Mouse (Mus musculus) stomach, embryonic 15.5 days (tissue): ENCODE data around the gene Tmem198. TPM values are rescaled to one million over a fixed set of nuclear protein-coding genes. Genes with fewer than 3 reads are reported as not detected.
A peak's percentile ranks its signal among the peaks of the same experiment; 100 is the strongest.

Source experiments
- ATAC-seq: fragments of 200-750 bp; cut with Nextera tagmentation; 2 replicates; pipeline ENCODE4 v1.8.0; 2017; ENCODE audit warnings: low read depth, moderate number of reproducible peaks, moderate TSS enrichment; ENCODE audit not compliant: insufficient read depth, low FRiP score
- H3K27ac ChIP-seq: fragments of 300-500 bp; sonication (generic); 2 replicates; pipeline ENCODE4 v1.5.1; 2015; ENCODE audit warnings: mild to moderate bottlenecking, inconsistent platforms
- H3K27me3 ChIP-seq: fragments of 300-500 bp; sonication (generic); replicated peaks from 2 replicates; pipeline ENCODE4 v1.6.1; 2015; ENCODE audit warnings: inconsistent platforms
- H3K36me3 ChIP-seq: fragments of 300-500 bp; sonication (generic); 2 replicates; pipeline ENCODE4 v1.6.1; 2015; ENCODE audit warnings: inconsistent platforms
- H3K4me1 ChIP-seq: fragments of 300-500 bp; sonication (generic); 2 replicates; pipeline ENCODE4 v1.6.1; 2015; ENCODE audit warnings: inconsistent platforms
- H3K4me2 ChIP-seq: fragments of 300-500 bp; sonication (generic); 2 replicates; pipeline ENCODE4 v1.6.1; 2015; ENCODE audit warnings: mild to moderate bottlenecking, inconsistent platforms
- H3K4me3 ChIP-seq: fragments of 300-500 bp; sonication (generic); replicated peaks from 2 replicates; pipeline ENCODE4 v1.5.1; 2015; ENCODE audit warnings: inconsistent platforms
- H3K9ac ChIP-seq: fragments of 300-500 bp; sonication (generic); 2 replicates; pipeline ENCODE4 v1.6.1; 2015; ENCODE audit warnings: inconsistent platforms
- H3K9me3 ChIP-seq: fragments of 300-500 bp; sonication (generic); 2 replicates; pipeline ENCODE4 v1.6.1; 2016; ENCODE audit warnings: inconsistent platforms
- WGBS: fragments of 180-500 bp; shearing (Covaris S2); methylation state at CpG from one replicate; pipeline ENCODE4 v1.1.7; 2015; 5-methylcytosine and 5-hydroxymethylcytosine counted together
- polyA plus RNA-seq: library from polyadenylated mRNA; unstranded; fragments of >200 nt; fragmentation: Nextera tagmentation; extraction: Ambion mirVana; gene quantifications from 2 replicates; pipeline ENCODE4 v1.2.1, GENCODE M21; 2015

Gene Tmem198
- polyA plus RNA-seq, 1 experiment from 2014 or later, result 2.7 TPM

- H3K9ac ChIP-seq, result no peak overlapping the region
- H3K27me3 ChIP-seq, result peaks cover 36% of the 10 kb centered on the region
- no peak overlapping the region for H3K4me3 ChIP-seq
- H3K27ac ChIP-seq, result no peak overlapping the region
- H3K4me2 ChIP-seq, result no peak overlapping the region
- no peaks in the 10 kb centered on the region for H3K9me3 ChIP-seq
- peaks cover 20% of the 10 kb centered on the region for H3K4me1 ChIP-seq
- ATAC-seq, result no peak
- no peaks in the 10 kb centered on the region for H3K36me3 ChIP-seq
- 15% methylated on average over 14 of the region's 14 CpGs for WGBS
Measured at GRCm38 (mm10) chr1:75456746-75457564, 22.4 kb upstream of the Tmem198 start.

GRCm38 (mm10) chr1:75457710-75458024 lies 21.7 kb upstream of the Tmem198 start:
- H3K4me1 ChIP-seq, result peaks cover 20% of the 10 kb centered on the region
- H3K36me3 ChIP-seq, result no peaks in the 10 kb centered on the region
- no peak overlapping the region for H3K27ac ChIP-seq
- no peak overlapping the region for H3K4me3 ChIP-seq
- H3K9me3 ChIP-seq, result no peaks in the 10 kb centered on the region
- ATAC-seq, result no peak
- WGBS, result 10% methylated on average over 8 of the region's 10 CpGs
- no peak overlapping the region for H3K9ac ChIP-seq
- H3K4me2 ChIP-seq, result peak overlapping the region; percentile 66
- peaks cover 29% of the 10 kb centered on the region for H3K27me3 ChIP-seq

GRCm38 (mm10) chr1:75458025-75458788 lies 21.1 kb upstream of the Tmem198 start:
- Histone ChIP-seq H3K4me3 (peak overlapping the region; percentile 38), H3K9me3 (no peaks in the 10 kb centered on the region), H3K27ac (peak overlapping the region; percentile 74), H3K4me2 (peak overlapping the region; percentile 66), H3K36me3 (no peaks in the 10 kb centered on the region), H3K9ac (no peak overlapping the region), H3K4me1 (peaks cover 20% of the 10 kb centered on the region), H3K27me3 (peaks cover 28% of the 10 kb centered on the region)
- WGBS, result 3% methylated on average over 42 of the region's 42 CpGs
- ATAC-seq, result peak; percentile 51

GRCm38 (mm10) chr1:75458789-75459684 lies 20.3 kb upstream of the Tmem198 start:
- peak overlapping the region; percentile 74 for H3K27ac ChIP-seq
- H3K27me3 ChIP-seq, result peaks cover 24% of the 10 kb centered on the region
- peak overlapping the region; percentile 66 for H3K4me2 ChIP-seq
- no peaks in the 10 kb centered on the region for H3K9me3 ChIP-seq
- H3K9ac ChIP-seq, result no peak overlapping the region
- WGBS, result 8% methylated on average over 23 of the region's 23 CpGs
- H3K4me1 ChIP-seq, result peaks cover 20% of the 10 kb centered on the region
- H3K4me3 ChIP-seq, result peak overlapping the region; percentile 38
- H3K36me3 ChIP-seq, result no peaks in the 10 kb centered on the region
- ATAC-seq, result no peak

- no peaks in the 10 kb centered on the region for H3K9me3 ChIP-seq
- no peak overlapping the region for H3K27ac ChIP-seq
- H3K4me3 ChIP-seq, result no peak overlapping the region
- H3K36me3 ChIP-seq, result no peaks in the 10 kb centered on the region
- ATAC-seq, result no peak
- H3K27me3 ChIP-seq, result peaks cover 14% of the 10 kb centered on the region
- WGBS, result 62% methylated on average over 7 of the region's 7 CpGs
- H3K4me2 ChIP-seq, result no peak overlapping the region
- H3K9ac ChIP-seq, result no peak overlapping the region
- peaks cover 20% of the 10 kb centered on the region for H3K4me1 ChIP-seq
Measured at GRCm38 (mm10) chr1:75460297-75460696, 19.0 kb upstream of the Tmem198 start.

GRCm38 (mm10) chr1:75462636-75463035 lies 16.7 kb upstream of the Tmem198 start:
- Histone ChIP-seq H3K4me1 (peaks cover 17% of the 10 kb centered on the region), H3K4me2 (no peak overlapping the region), H3K27ac (no peak overlapping the region), H3K9ac (no peak overlapping the region), H3K9me3 (no peaks in the 10 kb centered on the region), H3K36me3 (no peaks in the 10 kb centered on the region), H3K27me3 (no peaks in the 10 kb centered on the region; the same call in 1 of the 2 replicates), H3K4me3 (no peak overlapping the region)
- WGBS, result 45% methylated on average over 1 of the region's 1 CpGs
- ATAC-seq, result no peak

GRCm38 (mm10) chr1:75463652-75464204 lies 15.6 kb upstream of the Tmem198 start:
- H3K4me3 ChIP-seq, result no peak overlapping the region
- H3K9me3 ChIP-seq, result no peaks in the 10 kb centered on the region
- 74% methylated on average over 5 of the region's 5 CpGs for WGBS
- H3K4me1 ChIP-seq, result peaks cover 9% of the 10 kb centered on the region
- no peak overlapping the region for H3K9ac ChIP-seq
- no peak for ATAC-seq
- H3K4me2 ChIP-seq, result no peak overlapping the region
- no peak overlapping the region for H3K27ac ChIP-seq
- H3K27me3 ChIP-seq, result 0 out of 2 replicates have a peak, but pooled peaks cover 8% of the 10 kb centered on the region
- no peaks in the 10 kb centered on the region for H3K36me3 ChIP-seq

- no peaks in the 10 kb centered on the region; the same call in 1 of the 2 replicates for H3K4me1 ChIP-seq
- ATAC-seq, result peak; percentile 71
- WGBS, result 9% methylated on average over 14 of the region's 14 CpGs
- 0 out of 2 replicates have a peak, but pooled peaks cover 9% of the 10 kb centered on the region for H3K27me3 ChIP-seq
- no peaks in the 10 kb centered on the region for H3K36me3 ChIP-seq
- H3K9ac ChIP-seq, result no peak overlapping the region
- no peak overlapping the region; the same call in 1 of the 2 replicates for H3K4me2 ChIP-seq
- H3K9me3 ChIP-seq, result no peaks in the 10 kb centered on the region
- H3K27ac ChIP-seq, result no peak overlapping the region
- no peak overlapping the region for H3K4me3 ChIP-seq
Measured at GRCm38 (mm10) chr1:75467215-75467927, 12.0 kb upstream of the Tmem198 start.

- no peak for ATAC-seq
Measured at GRCm38 (mm10) chr1:75469287-75469825, 10.0 kb upstream of the Tmem198 start.

GRCm38 (mm10) chr1:75476441-75476840 lies 2.9 kb upstream of the Tmem198 start:
- 92% methylated on average over 11 of the region's 11 CpGs for whole genome bisulfite sequencing
- Histone ChIP-seq H3K4me1 (peaks cover 24% of the 10 kb centered on the region), H3K27ac (no peak overlapping the region), H3K27me3 (peaks cover 12% of the 10 kb centered on the region), H3K36me3 (peaks cover 16% of the 10 kb centered on the region), H3K4me2 (no peak overlapping the region), H3K9ac (no peak overlapping the region), H3K9me3 (no peaks in the 10 kb centered on the region), H3K4me3 (no peak overlapping the region)
- no peak for ATAC-seq

More at GRCm38 (mm10) chr1:75469287-75469825, 10.0 kb upstream of the Tmem198 start:
- no peak overlapping the region for H3K4me2 ChIP-seq
- no peak overlapping the region for H3K27ac ChIP-seq
- no peak overlapping the region for H3K9ac ChIP-seq
- H3K27me3 ChIP-seq, result 0 out of 2 replicates have a peak, but pooled peaks cover 9% of the 10 kb centered on the region
- no peak overlapping the region for H3K4me3 ChIP-seq
- 77% methylated on average over 17 of the region's 17 CpGs for WGBS
- no peaks in the 10 kb centered on the region; the same call in 1 of the 2 replicates for H3K4me1 ChIP-seq
- no peaks in the 10 kb centered on the region for H3K36me3 ChIP-seq
- no peaks in the 10 kb centered on the region for H3K9me3 ChIP-seq
